Mouse (Mus musculus) NIH3T3 (cell line): ENCODE data around the gene Dusp15.

Experiments
- DNase-seq: peaks from one replicate; pipeline ENCODE4 v3.0.0-alpha.2; 2012; ENCODE audit warnings: low read depth

Dusp15 gene

DNA sequence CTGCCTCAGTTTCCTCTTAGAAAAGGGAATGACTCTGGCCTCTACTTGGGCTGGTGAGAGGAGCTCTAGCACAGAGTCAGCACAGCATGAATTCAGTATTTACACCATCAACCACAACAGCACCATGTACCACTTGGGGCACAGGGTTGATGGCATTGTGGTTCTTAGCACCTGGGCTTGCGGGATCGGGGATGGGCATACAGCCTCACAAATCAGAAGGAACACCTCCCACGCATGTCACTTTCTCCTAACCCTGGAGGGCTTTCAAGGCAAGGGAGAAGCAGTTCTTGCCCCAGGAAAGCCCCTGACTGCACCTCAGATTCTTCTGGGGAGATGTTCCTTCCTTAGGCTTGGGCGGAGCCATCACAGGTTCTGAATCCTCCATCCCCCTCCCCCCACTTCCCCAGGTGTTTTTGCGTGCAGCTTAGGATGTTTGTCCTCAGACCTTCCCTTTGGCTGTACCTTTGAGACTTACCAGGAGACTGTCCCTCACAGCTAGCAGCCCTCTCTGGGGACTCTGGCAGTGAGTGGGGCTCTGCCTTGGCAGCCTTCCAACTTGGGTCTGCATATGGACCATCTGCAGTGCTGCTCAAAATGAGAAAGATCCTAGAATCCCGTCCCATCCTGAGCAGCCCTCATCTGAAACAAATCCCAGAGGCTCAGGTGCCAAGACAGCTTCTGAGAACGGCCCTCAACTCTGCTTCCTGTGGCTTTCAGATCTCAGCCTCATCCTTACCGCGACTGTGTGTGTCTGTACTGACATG, 45.0 kb downstream of the Dusp15 start:
- DNase-seq: peak; percentile 10

DNA sequence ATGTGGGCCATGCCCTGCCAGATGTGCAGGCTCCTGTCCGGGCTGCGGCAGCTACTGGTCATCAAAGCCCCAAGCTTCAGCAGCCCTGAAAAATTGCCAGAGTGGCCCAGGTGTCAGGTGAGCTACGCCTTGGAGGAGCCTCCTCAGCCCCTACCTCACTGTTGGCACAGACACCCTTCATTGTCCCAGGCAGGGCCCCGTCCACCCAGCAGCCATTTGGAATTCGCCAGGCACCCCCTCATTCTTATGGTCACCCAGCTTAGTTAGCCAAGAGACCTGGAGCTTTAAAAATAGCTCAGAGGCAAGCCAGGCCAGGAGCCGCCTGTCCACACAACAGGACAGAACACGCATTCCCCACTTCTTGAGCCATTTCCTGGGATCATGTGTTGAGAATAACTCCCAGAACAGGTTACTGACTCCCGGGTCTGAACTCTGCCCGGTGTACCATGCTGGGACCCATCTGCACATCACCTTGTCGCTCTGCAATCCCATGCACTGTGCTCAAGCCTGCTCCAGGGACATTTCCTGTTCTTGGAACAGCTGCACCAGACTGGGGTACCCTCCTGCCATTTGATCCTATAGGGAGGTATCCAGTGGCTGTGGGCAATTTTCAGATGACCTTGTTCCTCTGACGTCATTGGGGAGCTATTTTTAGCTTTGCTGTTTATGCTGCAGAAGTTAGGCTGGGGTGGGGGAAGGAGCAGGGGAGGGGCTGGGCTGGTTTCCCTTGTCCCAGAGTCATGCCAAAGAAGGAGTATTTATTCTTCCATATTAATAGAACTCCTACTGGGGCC, 46.3 kb downstream of the Dusp15 start:
- peak; percentile 83 for DNase-seq

DNA sequence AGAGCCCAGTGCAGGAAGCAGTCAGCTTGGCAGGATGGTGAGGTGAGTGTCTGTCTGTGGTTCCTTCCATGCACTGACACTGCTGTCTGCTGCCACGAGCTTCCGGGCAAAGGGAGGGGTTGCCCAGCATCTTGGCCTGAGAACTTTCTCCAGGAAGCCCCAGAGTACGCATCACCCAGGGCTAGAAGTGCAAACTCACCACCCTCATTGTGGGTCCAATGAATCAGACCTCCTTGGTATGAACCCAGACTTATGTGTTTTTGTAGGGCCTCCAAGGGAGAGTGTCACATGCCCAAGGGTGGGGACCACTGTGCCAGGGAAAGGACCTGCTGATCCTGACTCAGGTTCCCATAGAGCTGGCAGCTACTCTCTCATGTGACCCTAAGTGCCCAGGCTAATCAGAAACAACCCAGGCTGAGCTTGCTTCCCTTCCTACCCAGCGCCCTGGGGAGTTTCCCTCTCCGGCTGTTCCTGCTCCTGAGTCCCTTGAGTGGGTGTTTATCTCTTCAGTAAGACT, 47.3 kb downstream of the Dusp15 start:
- DNase-seq: peak; percentile 76

DNA sequence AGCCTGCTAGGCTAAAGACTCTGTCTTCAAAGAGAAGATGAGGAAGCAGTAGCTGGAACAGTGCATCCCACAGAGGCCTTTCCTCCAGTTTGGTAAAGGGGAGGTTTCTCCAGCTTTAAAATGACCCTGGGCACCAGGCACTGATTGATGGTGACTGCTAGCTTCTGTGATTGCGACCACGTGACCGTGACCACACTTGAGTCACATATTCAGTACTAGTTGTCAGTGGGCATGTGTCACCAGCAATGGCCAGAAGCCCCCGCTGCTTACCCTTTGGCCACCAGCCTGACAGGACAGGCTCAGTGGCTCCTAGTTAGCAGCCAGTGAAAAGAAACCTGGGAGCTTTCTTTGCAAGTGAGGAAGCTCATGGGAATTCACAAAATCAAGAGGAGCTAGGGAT, 47.9 kb downstream of the Dusp15 start:
- peak; percentile 34 for DNase-seq

DNA sequence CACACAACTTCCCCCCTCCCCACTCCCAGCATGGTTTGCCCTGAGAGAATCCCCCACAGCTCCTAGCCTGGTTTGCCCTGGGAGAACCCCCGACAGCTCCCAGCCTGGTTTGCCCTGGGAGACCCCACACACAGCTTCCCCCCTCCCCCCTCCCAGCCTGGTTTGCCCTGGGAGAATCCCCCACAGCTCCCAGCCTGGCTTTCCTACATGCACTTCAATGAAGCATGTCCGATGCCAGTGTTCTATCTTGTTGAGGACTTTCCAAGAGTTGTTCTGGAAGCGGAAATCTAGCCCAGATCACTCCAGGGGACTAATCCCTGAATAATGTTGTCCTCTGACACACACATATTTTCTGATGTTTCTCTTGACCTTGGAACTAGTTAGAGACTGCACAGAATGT, 48.8 kb downstream of the Dusp15 start:
- no peak for DNase-seq

DNA sequence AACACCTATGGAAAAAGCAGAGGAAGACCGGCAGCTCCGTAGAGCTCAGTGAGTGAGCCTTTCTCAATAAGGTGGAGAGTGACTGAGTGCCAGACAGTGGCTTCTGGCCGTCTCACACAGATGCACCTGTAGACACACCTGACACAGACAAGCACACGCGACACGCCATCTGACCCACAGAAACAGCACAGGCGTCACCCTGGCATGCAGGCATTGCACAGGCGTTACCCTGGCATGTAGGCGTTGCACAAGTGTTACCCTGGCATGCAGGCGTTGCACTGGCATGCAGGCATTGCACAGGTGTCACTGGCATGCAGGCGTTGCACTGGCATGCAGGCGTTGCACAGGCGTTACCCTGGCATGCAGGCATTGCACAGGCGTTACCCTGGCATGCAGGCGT, 50.2 kb downstream of the Dusp15 start:
- no peak for DNase-seq

DNA sequence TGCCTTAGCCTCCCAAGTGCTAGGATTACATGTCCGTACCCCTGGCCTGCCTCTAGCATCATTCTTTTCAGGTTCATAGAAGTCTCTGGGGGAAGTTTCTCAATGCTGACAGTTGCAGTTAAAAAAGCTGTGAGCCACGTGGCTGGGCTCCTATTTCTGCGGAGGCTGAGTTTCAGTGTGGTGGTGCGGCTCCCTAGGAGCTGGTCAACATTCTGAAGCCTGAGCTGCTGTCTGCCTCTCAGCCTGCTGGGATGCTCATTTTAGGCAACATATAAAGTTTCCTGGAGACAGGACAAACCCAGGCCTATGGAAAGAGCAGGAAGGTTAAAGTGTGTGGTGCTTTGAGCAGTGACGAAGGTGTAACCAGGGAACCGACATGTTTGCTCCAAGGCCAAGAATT, 52.5 kb downstream of the Dusp15 start:
- peak; percentile 30 for DNase-seq

DNA sequence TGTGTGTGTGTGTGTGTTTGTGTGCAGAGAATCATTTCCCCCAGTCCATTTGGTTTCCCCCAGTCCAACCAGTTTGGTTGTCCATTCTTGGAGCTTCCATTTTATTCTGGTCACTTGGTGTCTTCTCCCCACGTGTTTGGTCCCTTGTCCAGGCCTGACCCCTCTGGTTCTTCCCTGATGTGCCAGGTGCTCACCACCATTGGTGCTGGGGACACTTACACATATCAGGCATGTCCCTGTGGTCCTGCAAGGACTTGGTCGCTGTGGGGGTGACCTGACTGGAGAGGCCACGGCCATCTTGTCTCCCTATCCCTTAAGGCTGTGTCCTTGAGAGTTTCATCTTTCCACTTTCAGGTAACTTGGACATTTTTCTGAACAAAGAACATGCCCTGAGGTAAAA, 54.6 kb downstream of the Dusp15 start:
- DNase-seq: no peak

DNA sequence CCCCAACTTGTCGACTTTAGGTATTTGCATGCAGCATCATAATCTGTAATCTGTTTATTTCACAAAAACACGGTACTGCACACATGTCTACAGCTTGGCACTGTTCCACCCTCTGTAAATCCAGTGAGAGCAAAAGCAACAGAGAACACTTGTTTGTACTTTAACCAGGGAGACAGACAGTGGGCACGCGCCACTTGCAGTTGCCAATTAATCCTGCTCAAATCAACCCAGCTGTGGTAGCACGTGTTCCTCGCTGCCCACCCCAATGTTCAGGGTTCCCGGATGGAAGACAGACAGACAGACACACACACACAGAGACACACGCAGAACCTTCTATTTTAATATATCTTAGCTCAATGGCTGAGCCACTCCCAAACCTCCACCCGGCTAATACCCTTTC, 55.7 kb downstream of the Dusp15 start:
- DNase-seq: no peak
